Mouse (Mus musculus) hindbrain, embryonic 13.5 days (tissue): ENCODE measurements at regions not wholly inside any gene's neighbourhood (a gene's known extent, or its start where the extent isn't known, plus 50 kb on each side); places are given as distances from the start of the nearest gene placed in this dataset.

Experiments
- ATAC-seq: fragments of 200-750 bp; cut with Nextera tagmentation; 2 replicates; pipeline ENCODE4 v1.8.0; 2017; ENCODE audit warnings: moderate TSS enrichment; ENCODE audit not compliant: low FRiP score
- H3K27ac ChIP-seq: fragments of 300-500 bp; sonication (generic); 2 replicates; pipeline ENCODE4 v1.5.1; 2015; ENCODE audit warnings: inconsistent platforms, mild to moderate bottlenecking, moderate library complexity
- H3K27me3 ChIP-seq: fragments of 300-500 bp; sonication (generic); 2 replicates; pipeline ENCODE4 v1.6.1; 2015; ENCODE audit warnings: mild to moderate bottlenecking, inconsistent platforms
- H3K36me3 ChIP-seq: fragments of 300-500 bp; sonication (generic); 2 replicates; pipeline ENCODE4 v1.6.1; 2015; ENCODE audit warnings: mild to moderate bottlenecking, inconsistent platforms
- H3K4me1 ChIP-seq: fragments of 300-500 bp; sonication (generic); replicated peaks from 2 replicates; pipeline ENCODE4 v1.6.1; 2015; ENCODE audit warnings: inconsistent platforms
- H3K4me2 ChIP-seq: fragments of 300-500 bp; sonication (generic); 2 replicates; pipeline ENCODE4 v1.6.1; 2015; ENCODE audit warnings: inconsistent platforms, mild to moderate bottlenecking, moderate library complexity
- H3K4me3 ChIP-seq: fragments of 300-500 bp; sonication (generic); 2 replicates; pipeline ENCODE4 v1.5.1; 2015; ENCODE audit warnings: mild to moderate bottlenecking, inconsistent platforms
- H3K9ac ChIP-seq: fragments of 300-500 bp; sonication (generic); 2 replicates; pipeline ENCODE4 v1.6.1; 2015; ENCODE audit warnings: mild to moderate bottlenecking, inconsistent platforms
- H3K9me3 ChIP-seq: fragments of 300-500 bp; sonication (generic); 2 replicates; pipeline ENCODE4 v1.6.1; 2016; ENCODE audit warnings: inconsistent platforms
- whole genome bisulfite sequencing: fragments of 180-500 bp; shearing (Covaris S2); methylation state at CpG from one replicate; pipeline ENCODE4 v1.1.7; 2015; 5-methylcytosine and 5-hydroxymethylcytosine counted together

DNA sequence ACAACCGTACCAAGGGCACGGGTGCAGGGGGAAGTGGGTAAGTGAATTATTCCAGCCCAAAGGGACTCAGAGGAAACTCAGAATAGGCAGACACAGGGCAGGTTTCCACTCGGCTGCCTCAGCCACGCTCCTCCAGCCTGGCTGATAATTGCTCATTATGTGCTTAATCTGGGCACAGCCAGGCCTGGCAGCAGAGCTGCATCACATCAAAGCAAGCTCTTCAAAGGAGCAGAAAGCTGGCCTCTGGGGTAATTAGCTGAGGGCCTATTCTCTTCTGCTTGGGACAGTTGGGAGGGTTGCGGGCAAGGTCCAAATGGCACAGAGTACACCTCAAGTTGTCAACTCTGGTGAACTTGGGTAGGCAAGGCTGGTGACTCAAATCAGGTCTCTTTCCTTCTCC lies 239.5 kb downstream of the Emx2 start:
- Histone ChIP-seq H3K9ac (no peak overlapping the region), H3K4me3 (no peak overlapping the region), H3K36me3 (no peaks in the 10 kb centered on the region), H3K9me3 (no peaks in the 10 kb centered on the region), H3K27ac (no peak overlapping the region), H3K27me3 (no peaks in the 10 kb centered on the region), H3K4me1 (no peaks in the 10 kb centered on the region; the same call in 1 of the 2 replicates), H3K4me2 (no peak overlapping the region)
- no peak for ATAC-seq
- 42% methylated on average over 5 of the region's 5 CpGs for WGBS

DNA sequence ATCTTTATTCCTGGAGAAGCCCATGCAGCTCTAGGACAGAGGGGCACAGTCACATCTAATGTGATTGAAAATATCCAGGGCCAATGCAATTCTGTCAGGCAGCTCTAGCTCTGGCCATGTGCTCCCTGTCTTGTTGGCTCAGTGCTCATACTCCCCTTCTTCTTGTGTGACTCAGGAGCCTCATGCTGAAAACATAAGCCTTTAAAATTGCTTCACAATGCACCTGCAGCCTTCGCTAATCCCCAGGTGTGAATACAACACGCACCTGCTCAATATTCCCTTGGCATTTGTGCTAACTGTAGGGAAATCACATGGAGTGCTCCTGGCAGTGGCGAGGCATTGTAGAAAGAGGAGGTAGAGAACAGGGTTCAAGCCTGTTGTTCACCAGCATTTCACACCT lies 242.0 kb downstream of the Emx2 start:
- Histone ChIP-seq H3K9me3 (no peaks in the 10 kb centered on the region), H3K27ac (no peak overlapping the region), H3K4me1 (no peaks in the 10 kb centered on the region; the same call in 1 of the 2 replicates), H3K9ac (no peak overlapping the region), H3K27me3 (no peaks in the 10 kb centered on the region), H3K4me3 (no peak overlapping the region), H3K4me2 (no peak overlapping the region), H3K36me3 (no peaks in the 10 kb centered on the region)
- no peak for ATAC-seq
- 75% methylated on average over 3 of the region's 3 CpGs for WGBS

DNA sequence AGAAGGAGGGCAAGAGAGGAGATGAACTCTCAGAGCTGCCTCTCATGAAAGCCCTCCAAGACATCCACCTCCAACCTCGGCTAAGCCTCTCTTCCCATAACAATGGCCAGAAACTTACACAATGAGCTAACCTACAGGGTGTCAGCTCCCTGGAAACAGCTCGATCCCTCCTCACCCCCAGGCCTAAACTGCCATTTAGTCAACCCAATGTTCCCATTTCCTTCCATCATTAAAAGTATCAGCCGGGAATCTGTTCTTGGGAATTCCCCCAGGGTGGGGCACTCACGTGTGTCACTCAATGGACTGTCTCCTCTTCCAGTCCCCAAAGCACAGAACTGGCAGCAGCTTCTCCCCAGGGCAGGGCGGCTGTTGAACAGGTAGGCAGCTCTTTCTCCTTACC lies 236.3 kb downstream of the Rab11fip2 start:
- H3K27ac ChIP-seq, result no peak overlapping the region
- no peaks in the 10 kb centered on the region for H3K27me3 ChIP-seq
- no peaks in the 10 kb centered on the region for H3K9me3 ChIP-seq
- H3K4me2 ChIP-seq, result no peak overlapping the region
- no peak for ATAC-seq
- H3K36me3 ChIP-seq, result no peaks in the 10 kb centered on the region
- 37% methylated on average over 5 of the region's 5 CpGs for WGBS
- H3K4me1 ChIP-seq, result peaks cover 3% of the 10 kb centered on the region; the same call in 1 of the 2 replicates
- H3K4me3 ChIP-seq, result no peak overlapping the region
- no peak overlapping the region for H3K9ac ChIP-seq

DNA sequence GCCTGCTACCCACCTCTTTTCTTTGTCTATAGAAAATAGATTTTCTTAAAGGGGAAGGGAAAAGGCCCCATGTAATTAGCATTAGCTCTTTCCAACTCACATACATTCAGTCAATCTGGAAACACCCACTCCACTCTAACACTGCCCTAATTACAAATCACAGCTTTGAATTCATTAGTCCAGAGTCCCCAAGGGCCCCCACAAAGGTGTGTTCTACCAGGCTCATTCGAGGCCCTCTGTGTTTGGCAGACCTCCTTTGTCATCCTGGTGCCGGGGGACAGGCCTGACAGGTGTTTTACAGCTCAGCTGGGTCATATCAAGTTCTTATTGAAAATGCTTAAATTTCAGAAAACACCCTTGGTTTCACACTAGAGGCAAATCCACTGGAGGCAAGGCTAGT lies 234.3 kb downstream of the Rab11fip2 start:
- no peaks in the 10 kb centered on the region for H3K27me3 ChIP-seq
- 35% methylated on average over 2 of the region's 2 CpGs for WGBS
- H3K36me3 ChIP-seq, result no peaks in the 10 kb centered on the region
- peaks cover 3% of the 10 kb centered on the region; the same call in 1 of the 2 replicates for H3K4me1 ChIP-seq
- no peak overlapping the region for H3K27ac ChIP-seq
- no peak overlapping the region for H3K4me3 ChIP-seq
- H3K4me2 ChIP-seq, result no peak overlapping the region
- H3K9ac ChIP-seq, result no peak overlapping the region
- no peaks in the 10 kb centered on the region for H3K9me3 ChIP-seq
- no peak for ATAC-seq

DNA sequence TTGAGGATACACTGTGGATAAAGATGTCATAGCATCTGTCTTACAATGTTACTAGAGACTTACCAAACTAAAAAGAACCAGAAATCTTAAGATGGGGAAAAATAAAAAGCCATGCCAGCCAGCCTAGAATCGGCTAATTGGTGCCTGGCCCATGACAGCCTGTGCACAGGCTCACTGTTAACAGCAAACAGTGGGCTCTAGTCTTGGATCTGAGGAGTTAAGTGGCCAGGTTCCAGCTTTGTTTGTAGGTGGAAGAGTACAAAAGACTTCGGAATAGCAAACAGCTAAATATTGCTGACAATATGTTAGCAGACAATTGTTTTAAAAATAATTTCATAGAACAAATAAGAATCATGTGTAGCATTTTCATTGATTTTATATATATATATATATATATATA lies 228.4 kb downstream of the Rab11fip2 start:
- no peak for ATAC-seq
- H3K9me3 ChIP-seq, result no peaks in the 10 kb centered on the region
- WGBS, result 86% methylated on average over 2 of the region's 2 CpGs

DNA sequence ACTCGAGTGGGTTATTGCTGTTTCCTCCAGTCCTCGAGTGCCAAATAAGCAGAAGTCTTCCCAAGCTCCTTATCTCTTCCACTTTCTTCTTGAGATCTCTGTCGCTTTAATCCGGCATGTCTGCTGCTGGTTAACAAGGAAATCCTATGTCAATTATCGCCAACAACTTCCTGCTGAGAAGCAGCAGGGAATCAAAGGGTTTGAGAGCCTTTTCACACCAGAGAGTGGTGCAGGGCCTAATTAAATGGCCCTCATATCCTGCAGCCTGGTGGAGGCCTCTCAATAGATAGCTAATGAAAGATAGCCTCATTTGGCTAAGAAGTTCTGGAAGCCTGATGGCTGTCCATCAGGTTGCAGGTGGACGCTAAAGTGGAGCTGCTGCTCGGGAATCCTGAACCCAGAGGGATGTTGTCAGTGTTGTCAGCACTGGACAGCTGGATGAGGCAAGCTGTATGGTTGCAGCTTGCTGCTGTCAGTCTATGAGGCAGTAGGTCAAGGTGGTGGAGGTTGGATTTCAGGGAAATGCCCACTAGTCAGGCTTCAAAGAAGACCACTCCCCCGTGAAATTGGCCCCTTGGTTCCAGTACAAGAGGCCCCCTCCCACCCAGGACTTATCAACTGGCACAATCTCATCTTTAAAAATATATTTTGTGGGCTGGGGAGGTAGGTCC lies 225.5 kb downstream of the Rab11fip2 start:
- WGBS, result 13% methylated on average over 8 of the region's 8 CpGs
- H3K27ac ChIP-seq, result no peak overlapping the region
- no peak for ATAC-seq
- H3K4me1 ChIP-seq, result peaks cover 7% of the 10 kb centered on the region; the same call in 1 of the 2 replicates
- no peaks in the 10 kb centered on the region for H3K36me3 ChIP-seq
- H3K9me3 ChIP-seq, result 0 out of 2 replicates have a peak, but pooled peaks cover 4% of the 10 kb centered on the region
- no peak overlapping the region for H3K4me3 ChIP-seq
- no peaks in the 10 kb centered on the region for H3K27me3 ChIP-seq
- no peak overlapping the region for H3K4me2 ChIP-seq
- H3K9ac ChIP-seq, result no peak overlapping the region

More for the DNA sequence above, 228.4 kb downstream of the Rab11fip2 start:
- peaks cover 7% of the 10 kb centered on the region; the same call in 1 of the 2 replicates for H3K4me1 ChIP-seq
- no peaks in the 10 kb centered on the region for H3K27me3 ChIP-seq
- H3K4me3 ChIP-seq, result no peak overlapping the region
- no peak overlapping the region for H3K9ac ChIP-seq
- no peak overlapping the region for H3K4me2 ChIP-seq
- H3K27ac ChIP-seq, result no peak overlapping the region
- no peaks in the 10 kb centered on the region for H3K36me3 ChIP-seq

DNA sequence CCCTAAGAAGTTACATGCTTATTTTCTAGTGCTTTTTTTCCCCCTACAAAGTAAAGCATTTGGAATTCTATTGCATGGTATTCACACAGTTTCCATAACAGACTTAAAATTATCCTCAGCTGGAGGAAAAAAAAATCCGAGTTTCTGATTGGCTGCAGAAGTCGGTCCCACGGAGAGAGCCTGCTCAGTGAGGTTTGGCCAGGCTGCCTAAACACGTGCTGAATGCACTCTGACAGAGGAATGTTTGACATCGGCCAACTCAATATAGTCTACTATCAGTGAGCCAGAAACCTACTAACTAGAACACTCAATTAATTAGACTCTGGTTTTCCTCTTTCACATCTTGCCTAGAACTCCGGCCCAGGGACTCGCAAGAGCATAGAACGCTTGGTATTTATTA lies 204.9 kb downstream of the Rab11fip2 start:
- H3K4me1 ChIP-seq, result no peaks in the 10 kb centered on the region
- no peak overlapping the region for H3K4me2 ChIP-seq
- no peaks in the 10 kb centered on the region for H3K36me3 ChIP-seq
- no peaks in the 10 kb centered on the region for H3K9me3 ChIP-seq
- H3K9ac ChIP-seq, result no peak overlapping the region
- WGBS, result 76% methylated on average over 8 of the region's 8 CpGs
- H3K27me3 ChIP-seq, result no peaks in the 10 kb centered on the region
- no peak overlapping the region for H3K4me3 ChIP-seq
- no peak for ATAC-seq
- no peak overlapping the region for H3K27ac ChIP-seq

DNA sequence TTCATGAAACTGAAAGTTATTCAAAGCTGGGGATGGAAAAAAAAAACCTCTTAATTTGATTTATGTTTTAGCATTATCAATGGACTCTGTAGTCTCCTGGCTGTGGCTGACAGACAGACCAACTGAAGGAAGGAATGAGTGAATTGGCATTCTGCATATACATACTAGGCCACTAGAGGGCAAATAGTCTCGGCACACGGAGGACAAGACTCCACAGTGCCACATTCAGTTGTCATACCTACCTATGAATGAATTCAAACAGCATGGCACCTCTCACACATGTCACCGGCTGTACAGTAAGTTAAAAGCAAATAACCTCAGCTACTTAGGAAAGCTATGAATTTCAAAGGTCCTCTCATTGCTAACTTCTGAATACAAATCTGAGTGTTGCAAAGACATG lies 200.5 kb downstream of the Rab11fip2 start:
- WGBS, result 37% methylated on average over 3 of the region's 3 CpGs
- ATAC-seq, result no peak

DNA sequence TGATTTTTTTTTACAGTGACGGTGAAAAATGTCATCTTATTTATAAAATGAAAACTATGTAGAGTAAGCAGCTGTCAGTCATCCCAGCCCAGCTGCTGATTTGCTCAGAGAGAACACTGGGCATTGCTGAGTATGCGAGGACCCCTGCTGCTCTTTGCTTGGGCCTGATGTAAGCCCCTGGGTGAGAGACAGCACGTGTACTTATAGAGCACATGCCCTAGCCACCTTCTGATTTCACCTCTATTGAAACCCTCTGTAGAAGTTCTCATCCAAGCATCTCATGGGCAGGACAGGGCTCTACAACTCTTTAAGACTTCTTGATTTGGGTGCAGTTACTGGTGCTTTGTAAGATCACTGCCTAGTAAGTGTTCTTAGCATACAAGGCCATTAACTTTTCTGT lies 182.2 kb downstream of the Rab11fip2 start:
- H3K9ac ChIP-seq, result no peak overlapping the region
- no peaks in the 10 kb centered on the region for H3K9me3 ChIP-seq
- no peak overlapping the region for H3K27ac ChIP-seq
- no peak for ATAC-seq
- H3K4me2 ChIP-seq, result no peak overlapping the region
- no peaks in the 10 kb centered on the region for H3K36me3 ChIP-seq
- H3K4me3 ChIP-seq, result no peak overlapping the region
- 56% methylated on average over 3 of the region's 3 CpGs for WGBS
- H3K27me3 ChIP-seq, result no peaks in the 10 kb centered on the region
- H3K4me1 ChIP-seq, result no peaks in the 10 kb centered on the region

More for the DNA sequence above, 200.5 kb downstream of the Rab11fip2 start:
- Histone ChIP-seq H3K4me2 (no peak overlapping the region), H3K9ac (no peak overlapping the region), H3K4me3 (no peak overlapping the region), H3K9me3 (no peaks in the 10 kb centered on the region), H3K4me1 (no peaks in the 10 kb centered on the region), H3K36me3 (no peaks in the 10 kb centered on the region), H3K27ac (no peak overlapping the region), H3K27me3 (no peaks in the 10 kb centered on the region)

DNA sequence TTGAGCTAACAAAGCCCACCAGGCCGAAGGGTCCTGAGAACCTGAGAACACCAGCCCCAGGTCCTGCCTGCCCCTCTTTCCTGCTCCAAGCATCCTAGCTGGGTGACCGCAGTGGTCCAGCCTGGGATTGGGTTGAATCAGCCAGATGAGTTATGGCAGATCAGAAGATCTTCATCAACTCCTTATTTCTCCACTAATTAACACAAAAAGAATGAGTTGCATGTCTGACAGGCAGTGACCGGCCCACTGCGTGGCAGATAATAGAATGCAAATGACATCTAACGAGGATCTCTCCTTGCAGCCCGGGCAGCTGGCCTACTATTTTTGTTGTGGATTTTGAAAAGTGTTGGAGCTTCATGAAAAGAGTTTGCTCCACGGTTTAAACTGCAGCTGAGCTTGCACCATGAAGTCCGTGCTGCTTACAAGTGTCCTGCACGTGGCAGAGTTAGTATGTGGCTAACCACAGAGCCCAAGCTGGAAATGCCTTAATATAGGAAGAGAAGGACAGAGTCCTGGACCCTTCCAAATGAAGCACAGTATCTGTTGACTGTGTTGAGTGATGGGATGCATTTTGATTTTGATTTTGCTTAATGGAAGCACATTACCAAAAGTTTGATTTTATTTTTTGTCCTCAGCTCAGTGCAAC lies 158.9 kb downstream of the Rab11fip2 start:
- no peak overlapping the region for H3K4me2 ChIP-seq
- H3K9ac ChIP-seq, result no peak overlapping the region
- H3K36me3 ChIP-seq, result no peaks in the 10 kb centered on the region
- no peak overlapping the region for H3K4me3 ChIP-seq
- no peak overlapping the region for H3K27ac ChIP-seq
- no peaks in the 10 kb centered on the region for H3K27me3 ChIP-seq
- no peaks in the 10 kb centered on the region for H3K9me3 ChIP-seq
- WGBS, result 57% methylated on average over 9 of the region's 9 CpGs
- no peak for ATAC-seq
- H3K4me1 ChIP-seq, result peaks cover 5% of the 10 kb centered on the region; the same call in 1 of the 2 replicates

DNA sequence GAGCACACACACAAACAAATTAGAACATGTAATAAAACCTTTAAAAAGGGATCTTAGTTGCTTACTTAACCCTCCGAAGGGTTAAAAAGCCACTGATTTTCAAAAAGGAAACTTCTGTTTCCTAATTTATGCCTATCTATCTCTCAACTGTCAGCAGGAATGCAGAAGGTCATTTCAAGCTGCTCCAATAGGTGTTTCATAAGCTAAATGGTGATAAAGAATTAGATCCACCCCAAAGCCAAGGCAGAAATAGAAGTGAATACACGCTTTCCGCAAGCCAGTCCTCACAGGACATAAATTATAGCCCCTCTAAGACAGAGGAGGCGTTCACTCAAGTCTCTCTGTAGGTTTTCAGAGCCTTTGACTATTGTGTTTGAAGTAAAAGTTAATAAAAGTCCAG lies 112.2 kb downstream of the Rab11fip2 start:
- no peak overlapping the region for H3K4me2 ChIP-seq
- no peaks in the 10 kb centered on the region for H3K9me3 ChIP-seq
- H3K27ac ChIP-seq, result no peak overlapping the region
- H3K27me3 ChIP-seq, result no peaks in the 10 kb centered on the region
- no peaks in the 10 kb centered on the region for H3K36me3 ChIP-seq
- H3K9ac ChIP-seq, result no peak overlapping the region
- ATAC-seq, result no peak
- no peaks in the 10 kb centered on the region for H3K4me1 ChIP-seq
- WGBS, result 81% methylated on average over 4 of the region's 4 CpGs
- H3K4me3 ChIP-seq, result no peak overlapping the region

DNA sequence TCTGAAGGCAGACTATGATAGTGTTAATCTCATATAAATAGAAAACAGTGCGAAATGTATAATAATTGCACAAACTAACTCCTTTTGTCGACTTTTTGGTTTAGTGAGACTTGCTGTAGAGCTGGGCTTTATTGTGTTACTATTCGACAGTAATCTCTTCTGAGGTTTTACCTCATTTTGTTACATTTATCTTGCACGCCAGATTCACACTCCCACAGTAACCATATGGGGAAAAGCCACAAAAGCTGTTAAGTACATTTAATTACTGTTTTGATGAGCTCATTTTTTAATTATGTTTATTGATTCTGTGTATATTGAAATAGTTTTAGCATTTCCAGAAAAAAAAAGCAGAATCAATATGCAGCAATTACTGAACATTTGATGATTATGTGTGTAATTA lies 106.3 kb downstream of the Rab11fip2 start:
- Histone ChIP-seq H3K9me3 (no peaks in the 10 kb centered on the region), H3K9ac (no peak overlapping the region), H3K27me3 (no peaks in the 10 kb centered on the region), H3K27ac (no peak overlapping the region), H3K4me1 (no peaks in the 10 kb centered on the region), H3K4me3 (no peak overlapping the region), H3K4me2 (no peak overlapping the region), H3K36me3 (no peaks in the 10 kb centered on the region)
- ATAC-seq, result no peak
- 83% methylated on average over 4 of the region's 4 CpGs for WGBS

DNA sequence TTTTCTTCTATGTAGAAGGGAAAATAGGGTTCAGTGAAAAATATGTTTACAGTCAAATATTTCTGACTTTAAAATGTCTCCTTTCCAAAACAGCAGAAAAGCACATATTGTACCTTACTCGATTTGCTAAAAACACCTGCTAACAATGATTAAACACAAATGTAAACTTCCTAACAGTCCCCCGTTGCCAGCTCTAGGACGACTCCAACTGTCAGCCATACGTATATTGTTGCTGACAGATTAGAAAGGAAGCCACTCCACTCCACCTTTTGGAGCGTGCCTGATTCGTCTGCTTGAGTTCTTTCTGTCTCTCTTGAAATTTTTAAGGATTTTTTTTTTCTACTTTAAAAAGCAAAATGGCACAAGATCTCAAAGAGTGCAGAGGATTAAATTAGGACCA lies 105.8 kb downstream of the Rab11fip2 start:
- WGBS, result 65% methylated on average over 6 of the region's 6 CpGs
- no peaks in the 10 kb centered on the region for H3K36me3 ChIP-seq
- no peaks in the 10 kb centered on the region for H3K27me3 ChIP-seq
- no peak overlapping the region for H3K27ac ChIP-seq
- no peak overlapping the region for H3K4me3 ChIP-seq
- H3K9me3 ChIP-seq, result no peaks in the 10 kb centered on the region
- H3K4me2 ChIP-seq, result no peak overlapping the region
- H3K9ac ChIP-seq, result no peak overlapping the region
- H3K4me1 ChIP-seq, result no peaks in the 10 kb centered on the region
- ATAC-seq, result no peak
